Mouse (Mus musculus): ENCODE results near the gene Pcgf1.

Gene Pcgf1

DNA sequence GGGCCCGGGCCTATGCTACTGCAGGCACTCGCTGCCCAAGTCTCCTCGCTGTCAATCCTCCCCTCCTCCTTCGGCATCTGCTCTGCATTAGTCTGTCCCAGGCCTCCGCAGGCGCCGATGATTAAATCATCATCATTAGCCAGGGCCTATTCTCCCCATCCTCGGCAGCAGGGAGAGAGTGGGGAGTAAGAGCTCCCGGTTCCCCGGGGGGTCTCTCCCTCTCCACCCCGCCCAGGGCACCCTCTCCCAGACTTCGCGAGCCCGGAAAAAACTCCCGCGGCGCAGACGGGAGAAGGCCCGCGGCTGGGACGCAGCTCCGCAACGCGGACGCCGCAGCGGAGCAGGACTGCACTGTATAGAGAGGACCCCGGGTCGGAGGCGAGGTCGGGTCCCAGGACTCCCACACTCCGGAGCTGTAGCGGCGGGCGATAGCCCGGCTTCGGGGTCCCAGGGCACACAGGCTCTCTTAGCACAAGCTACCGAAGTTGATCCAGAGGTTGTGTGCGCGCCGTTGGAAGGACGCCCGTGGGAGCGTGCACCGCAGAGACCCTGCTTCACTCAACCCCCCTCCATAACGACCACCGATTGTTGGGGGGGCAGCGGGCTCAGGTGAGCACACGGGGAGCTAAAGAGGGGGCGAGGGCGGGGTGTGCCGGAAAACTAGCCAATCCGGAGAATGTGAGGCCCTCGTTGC lies at the start of gene Pcgf1:
Gene Pcgf1, plus strand, starts transcription at position 240 of the 694 bp plus-strand sequence.
- DNase-seq (ENCODE audit: low spot score in 2 of 2): peak in 1 of 2 experiments; percentile 73

DNA sequence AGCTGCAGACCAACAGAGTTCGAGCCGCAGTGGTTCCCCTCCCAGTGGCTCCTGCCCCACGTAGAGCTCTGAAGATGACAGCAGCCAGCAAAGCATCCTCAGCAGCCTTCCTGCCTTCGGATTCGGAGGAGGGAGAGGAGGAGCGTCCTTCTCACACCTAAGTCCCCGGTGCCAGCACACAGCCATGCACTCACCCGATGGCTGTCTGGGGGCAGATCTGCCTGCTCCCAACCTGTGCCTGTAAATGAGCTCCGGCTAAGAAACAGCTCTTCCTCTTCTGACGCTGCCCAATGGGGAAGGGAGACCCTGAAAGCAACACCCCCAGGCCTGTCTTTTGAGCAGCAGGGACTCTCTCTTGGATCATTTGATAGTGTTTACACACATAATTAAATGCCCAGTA lies 47.9 kb upstream of the Pcgf1 start:
- no peak for DNase-seq (ENCODE audit: low spot score in 2 of 2)

DNA sequence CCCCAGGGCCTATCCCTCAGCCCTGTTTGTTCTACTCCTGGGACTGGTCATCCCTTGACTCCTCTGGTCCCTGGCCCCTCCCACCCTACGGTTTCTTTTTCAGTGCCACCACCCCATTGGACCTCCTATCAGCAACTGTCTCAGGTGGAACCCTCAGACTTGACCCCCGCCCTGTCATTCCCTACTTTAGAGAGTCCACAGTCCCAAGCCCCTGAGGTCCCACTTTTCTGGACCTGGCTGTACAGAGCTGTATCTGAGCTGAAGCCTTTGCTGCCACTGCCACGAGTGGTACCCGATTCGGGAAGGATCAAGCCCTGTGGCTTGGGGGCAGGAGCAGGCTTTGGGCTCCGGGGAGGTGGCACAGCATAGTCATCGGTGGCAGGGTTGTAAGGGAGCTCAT lies 46.6 kb upstream of the Pcgf1 start:
- DNase-seq (ENCODE audit: low spot score in 2 of 2): no peak

DNA sequence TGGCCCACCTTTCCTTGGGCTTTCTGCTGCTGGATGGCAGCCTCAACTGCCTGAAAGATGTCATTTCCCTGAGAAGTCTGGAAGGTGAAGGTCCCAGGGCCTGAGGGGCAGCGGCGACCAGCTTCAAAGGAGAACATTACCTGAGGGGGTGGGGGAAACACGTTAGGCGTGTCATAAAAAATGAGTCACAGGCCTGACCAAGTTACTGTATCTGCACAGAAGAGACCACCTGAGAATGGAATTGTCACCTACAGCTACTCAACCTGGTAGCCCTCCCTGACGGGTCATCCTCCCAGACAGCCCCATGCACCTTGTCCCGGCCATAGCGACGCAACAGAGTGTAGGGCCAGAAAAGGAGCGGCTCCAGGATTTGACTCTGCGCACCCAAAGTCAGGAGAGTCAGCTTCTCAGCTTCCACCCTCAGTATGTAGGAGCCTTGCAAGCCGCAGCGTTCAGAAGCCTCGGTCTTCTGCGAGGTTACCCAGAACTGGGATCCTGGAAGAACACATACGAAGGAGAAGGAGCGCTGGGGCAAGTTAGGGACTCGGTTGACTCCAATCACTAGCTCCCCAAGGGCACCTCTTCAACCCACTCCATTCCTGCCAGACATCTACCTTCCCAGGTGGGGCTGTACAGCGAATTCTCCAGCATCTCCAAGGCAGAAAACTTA lies 45.6 kb upstream of the Pcgf1 start:
- no peak for DNase-seq (ENCODE audit: low spot score in 2 of 2)

DNA sequence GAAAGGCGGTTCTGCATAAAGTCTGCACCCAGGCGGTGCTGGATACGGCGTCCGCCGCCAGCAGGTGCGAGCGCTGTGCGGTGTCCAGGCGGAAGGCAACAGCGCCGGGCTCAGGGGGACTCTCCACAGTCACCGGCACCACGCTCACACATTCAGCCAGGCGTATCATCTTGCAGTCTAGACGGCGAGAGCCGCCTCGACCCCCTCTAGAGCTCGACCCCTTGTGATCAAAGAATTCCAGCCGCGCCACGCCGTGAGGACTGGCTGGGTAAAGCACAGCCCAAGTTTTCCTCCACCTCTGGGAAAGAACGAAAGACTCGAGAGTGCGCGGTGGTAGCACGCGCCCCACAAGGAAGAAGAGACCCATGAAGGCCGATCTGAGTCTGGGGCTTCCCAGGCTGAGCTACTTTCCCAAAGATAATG lies 44.9 kb upstream of the Pcgf1 start:
- DNase-seq (ENCODE audit: low spot score in 2 of 2): peak in 1 of 2 experiments; percentile 72

DNA sequence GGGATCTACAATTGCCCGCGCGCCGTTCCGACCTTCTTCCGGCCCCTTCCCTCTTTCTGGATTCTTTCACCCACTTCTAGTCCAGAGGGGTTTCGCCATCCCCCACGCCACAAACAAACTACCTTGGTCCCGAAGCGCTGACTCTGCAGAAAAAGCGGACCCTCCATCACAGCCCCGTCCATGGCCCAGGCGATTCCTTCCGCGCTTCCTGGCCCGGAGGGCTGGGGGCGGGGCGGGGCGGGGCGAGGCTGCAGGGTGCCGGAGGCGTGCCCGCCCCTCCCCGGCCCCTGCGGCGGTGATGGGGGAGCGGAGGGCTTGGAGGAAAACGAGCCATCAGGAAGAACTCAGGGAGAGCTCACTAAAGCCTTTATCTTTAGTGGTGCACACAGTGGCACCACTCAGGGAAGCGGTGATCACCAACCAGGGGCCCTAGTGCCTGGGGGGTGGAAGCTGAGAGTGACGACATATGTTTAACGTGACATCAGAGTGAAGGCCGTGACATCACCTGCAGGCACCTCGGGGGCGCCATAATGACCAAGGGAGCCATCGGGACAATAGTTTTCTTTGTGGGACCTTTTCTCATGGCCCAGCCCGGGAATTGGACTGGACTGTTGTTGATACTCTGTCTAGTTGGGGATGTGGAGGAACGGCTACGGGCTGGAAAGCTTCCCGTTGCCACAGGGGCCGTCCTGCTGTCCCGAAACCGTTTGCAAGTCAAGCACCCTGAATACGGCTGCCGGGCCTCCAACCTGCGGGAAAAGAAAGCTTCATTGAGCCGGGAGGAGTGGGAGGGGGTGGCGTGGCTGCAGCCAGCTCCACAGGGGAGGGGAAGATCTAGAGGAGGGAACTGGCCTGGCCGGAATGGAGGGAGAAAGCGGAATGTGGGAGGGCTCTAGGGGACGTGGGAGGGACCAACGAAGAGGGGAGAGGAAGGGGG lies 44.2 kb upstream of the Pcgf1 start, which contains the start of the genes Dok1 and Loxl3:
Gene Dok1, minus strand, starts transcription at position 223 of the 937 bp plus-strand sequence.
Gene Loxl3, plus strand, starts transcription at position 925 of the 937 bp plus-strand sequence.
- DNase-seq (ENCODE audit: low spot score in 2 of 2): peak; percentile 68 to 74

DNA sequence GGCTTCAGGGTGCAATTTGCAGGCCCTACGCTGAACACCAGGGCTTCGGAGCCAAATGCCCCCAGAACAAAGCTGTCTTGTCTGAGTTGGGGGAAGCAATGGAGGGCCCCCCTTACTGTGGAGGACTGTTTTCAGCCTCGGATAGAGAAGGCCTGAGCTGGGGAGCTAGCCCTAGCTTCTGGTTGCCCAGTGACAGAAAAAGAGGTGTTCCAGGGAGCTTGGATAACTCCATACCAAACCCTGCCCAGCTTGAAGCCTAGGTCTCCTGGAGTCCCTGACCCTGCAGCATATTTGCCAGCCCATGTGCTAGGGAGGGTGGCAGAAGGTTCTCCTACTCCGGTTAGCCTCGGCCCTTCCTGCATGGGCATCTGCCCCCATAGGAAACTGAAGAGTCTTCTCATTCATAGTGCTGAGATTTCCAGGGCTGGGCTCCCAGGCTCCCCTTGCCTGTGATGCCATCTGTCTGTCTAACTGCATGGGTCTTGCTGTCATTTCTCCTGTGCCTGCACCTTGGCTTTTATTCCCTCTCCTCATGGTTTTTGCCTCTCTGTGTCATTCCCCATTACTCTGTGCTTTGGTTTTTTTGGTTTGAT lies 43.1 kb upstream of the Pcgf1 start:
- DNase-seq (ENCODE audit: low spot score in 2 of 2): no peak

DNA sequence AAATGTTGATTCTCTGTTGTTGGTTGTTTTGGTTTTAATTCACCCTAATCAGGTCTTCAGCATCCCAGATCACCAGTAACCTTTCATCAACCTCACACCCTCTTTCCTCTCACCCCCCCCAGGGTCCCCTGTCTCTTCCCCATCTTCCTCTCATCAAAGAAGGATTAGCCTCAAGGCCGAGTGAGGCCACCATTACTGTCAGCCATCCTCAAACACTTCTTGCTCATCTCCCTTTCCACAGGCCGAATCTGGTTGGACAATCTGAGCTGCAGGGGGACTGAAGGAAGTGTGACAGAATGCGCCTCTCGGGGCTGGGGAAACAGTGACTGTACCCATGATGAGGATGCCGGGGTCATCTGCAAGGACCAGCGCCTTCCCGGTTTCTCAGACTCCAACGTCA lies 40.5 kb upstream of the Pcgf1 start:
- no peak for DNase-seq (ENCODE audit: low spot score in 2 of 2)

DNA sequence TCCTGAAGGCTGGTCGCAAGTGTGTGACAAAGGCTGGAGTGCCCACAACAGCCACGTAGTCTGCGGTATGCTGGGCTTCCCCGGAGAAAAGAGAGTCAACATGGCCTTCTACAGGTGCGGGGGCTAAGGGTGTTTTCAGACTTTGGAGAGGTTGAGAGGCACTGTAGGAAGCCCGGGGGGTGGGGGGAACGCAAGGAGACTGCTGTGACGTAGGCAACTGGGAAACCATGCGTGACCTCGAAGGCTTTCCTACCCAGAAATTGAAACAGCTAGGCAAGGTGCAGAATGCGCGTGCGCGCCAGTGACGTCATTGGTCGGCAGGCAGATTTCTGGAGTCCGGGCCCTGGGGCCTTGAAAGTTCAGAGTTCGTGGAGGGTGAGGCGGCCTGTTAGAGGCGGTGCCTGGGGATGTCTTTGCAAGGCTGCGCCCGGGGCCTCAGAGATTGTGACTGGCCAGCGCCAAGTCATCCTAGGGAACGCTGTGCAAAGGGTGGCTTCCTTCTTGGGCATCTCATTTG lies 39.1 kb upstream of the Pcgf1 start:
- peak; percentile 79 to 97 for DNase-seq (ENCODE audit: low spot score in 2 of 2)

DNA sequence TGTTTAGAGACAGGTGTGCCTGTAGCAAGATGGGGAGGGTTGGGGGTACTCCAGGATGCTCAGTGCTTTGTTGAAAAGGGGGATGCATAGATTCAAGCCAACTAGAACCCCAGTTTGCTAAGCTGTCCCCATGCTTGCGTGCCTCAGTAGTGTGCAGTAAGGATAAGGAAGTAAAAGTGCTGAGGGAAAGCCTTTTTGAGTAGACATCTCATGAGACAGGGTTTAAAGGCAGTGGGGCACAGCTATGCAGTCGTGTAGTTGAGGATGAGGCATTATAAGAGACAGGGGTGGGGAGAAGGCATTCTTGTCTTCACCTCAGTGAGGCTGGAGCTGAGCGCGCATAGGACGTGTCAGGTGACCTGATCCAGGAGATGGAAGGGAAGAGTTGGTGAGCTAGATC lies 37.1 kb upstream of the Pcgf1 start:
- DNase-seq (ENCODE audit: low spot score in 2 of 2): no peak

DNA sequence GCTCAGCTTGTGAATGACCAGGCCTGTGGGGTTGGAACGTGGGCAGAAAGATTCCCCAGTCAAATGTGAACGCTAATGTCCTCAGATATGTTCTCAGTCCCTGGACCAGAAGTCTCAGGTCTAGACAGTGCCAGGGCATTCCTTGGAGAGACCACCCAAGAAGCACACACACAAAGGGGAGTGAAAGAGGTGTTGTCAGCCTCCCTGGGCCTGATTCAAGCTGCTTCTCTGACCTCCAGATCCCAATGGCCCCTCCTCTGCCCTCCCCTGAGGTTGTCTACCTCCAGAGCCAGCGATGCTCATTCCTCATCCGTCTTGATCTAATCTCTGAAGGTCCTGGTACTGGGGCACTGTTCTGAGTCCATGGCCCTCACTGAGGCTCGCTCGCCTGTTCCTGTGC lies 34.1 kb upstream of the Pcgf1 start:
- DNase-seq (ENCODE audit: low spot score in 2 of 2): no peak

DNA sequence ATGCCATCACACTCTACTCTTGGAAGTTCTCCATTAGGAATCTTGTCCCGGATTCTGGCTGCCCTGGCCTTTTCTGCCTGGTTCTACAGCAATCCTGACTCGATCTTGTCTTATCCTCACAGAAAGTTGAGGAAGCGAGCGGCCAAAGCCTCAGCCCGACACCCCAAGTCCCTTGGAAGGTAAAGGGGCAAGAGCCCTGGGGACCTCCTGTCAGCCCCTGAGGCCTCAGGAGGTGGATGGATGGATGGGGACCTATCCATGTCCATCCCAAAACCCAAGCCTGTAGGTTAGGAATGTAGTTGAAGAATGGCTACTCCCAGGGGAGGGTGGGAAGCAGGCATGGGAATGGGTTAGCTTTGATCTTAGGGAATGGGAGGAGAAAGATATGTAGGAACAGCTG lies 33.7 kb upstream of the Pcgf1 start:
- DNase-seq (ENCODE audit: low spot score in 2 of 2): no peak

DNA sequence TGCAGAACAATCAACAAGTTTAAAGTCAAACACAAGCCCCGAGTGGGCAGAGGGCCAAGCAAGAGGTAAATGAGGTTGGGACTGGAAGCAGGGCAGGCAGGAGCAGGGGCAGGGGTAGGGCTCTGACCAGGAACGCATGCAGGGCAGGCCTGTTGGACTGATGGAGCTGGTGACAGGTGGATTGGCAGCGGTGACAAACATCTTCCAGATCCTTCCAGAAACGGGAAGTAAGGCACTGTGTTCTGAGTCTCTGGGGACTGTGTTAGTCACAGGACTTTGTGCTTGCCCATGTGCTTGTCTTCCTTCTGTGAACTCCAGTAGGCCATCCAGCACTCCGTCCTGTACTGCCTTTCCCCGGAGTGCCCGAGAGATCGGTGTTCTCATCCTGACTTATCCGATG lies 32.9 kb upstream of the Pcgf1 start:
- no peak for DNase-seq (ENCODE audit: low spot score in 2 of 2)

DNA sequence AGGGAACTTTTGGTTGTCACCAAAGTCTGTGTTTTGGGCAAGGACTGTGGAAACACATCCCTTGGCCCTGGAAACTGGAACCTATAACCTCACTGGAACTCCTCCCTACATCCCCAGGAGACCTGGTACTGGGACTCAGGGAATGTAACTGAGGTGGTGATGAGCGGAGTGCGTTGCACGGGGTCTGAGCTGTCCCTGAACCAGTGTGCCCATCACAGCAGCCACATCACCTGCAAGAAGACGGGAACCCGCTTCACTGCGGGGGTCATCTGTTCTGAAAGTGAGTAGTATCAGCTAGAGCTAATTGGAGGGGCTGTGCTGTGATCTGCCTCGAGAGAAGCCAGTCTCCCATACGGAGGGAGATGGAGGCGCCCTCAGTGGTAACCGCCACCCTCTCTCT lies 28.3 kb upstream of the Pcgf1 start:
- DNase-seq (ENCODE audit: low spot score in 2 of 2): no peak

DNA sequence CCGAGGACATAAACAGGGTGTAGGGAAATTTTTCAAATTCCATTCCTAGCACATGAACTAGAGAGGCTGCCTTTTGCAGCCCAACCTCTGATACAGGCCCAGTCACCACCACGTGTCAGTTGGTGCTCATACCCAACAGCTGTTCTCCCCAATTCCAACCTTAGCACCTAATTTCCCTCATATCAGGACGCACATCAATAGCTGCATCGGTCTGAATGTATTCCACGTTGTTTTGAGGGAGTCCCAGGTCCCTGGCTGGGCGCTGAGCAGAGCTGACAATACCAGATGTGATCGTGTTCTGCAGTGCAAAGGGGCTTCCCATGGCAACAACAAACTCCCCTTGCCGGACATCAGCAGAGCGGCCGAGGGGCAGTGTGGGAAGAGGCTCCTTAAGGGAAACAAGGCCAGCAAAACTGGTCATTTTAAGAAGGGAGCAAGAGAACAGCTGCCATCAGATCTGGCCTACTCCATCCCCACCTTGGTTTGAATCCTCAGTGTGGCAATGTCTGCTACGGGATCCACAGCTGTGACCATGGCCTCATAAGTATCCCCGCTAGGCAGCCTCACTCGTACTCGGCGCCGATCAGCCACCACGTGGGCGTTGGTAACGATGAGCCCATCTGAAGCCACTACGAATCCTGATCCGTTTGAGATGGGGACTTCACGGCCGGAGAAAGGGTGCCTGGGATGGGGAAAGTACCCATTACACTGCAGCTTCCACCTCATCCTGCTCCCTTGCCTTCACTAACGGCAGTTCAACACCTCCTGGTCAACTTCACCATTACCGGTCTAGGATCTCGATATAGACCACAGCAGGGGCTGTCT lies 24.3 kb upstream of the Pcgf1 start:
- no peak for DNase-seq (ENCODE audit: low spot score in 2 of 2)

DNA sequence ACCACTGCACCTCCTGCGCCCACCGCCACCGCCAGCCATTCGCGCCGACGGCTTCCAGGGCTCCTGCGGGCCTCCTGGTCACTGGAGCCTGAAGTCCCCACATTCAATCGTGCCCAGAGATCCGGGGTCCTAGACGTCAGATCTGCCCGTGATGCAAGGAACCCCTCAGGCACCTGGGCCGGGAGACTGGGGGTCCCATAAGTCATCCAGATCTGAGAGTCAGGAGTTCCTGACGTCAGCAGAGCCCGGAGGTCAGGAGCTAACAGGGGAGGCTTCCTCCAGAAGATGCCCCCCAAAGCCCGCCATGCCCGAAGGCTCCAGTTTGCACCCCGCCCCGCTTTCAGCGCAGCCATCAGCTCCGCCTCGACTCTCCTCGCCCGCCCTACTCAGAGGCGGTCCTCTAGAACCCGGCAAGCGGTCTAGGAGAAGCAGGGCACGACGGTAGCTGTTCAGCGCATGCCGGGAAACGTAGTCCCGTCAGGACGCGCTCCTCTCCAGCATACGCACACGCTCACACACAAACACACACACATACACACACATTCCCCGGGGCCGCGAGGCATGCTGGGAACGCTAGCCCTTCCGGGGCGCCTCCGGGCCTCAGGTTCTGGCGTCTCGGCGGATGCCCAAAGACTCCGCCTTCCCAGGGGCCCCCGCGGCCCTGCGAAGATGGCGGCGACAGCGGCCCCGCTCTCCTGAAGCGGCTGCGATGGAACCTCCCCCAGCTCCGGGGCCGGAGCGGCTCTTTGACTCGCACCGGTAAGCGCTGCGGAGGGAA lies 23.4 kb upstream of the Pcgf1 start, which contains the start of gene Aup1:
Gene Aup1, plus strand, starts transcription at position 448 of the 778 bp plus-strand sequence.
- DNase-seq (ENCODE audit: low spot score in 2 of 2): peak; percentile 92 to 96

DNA sequence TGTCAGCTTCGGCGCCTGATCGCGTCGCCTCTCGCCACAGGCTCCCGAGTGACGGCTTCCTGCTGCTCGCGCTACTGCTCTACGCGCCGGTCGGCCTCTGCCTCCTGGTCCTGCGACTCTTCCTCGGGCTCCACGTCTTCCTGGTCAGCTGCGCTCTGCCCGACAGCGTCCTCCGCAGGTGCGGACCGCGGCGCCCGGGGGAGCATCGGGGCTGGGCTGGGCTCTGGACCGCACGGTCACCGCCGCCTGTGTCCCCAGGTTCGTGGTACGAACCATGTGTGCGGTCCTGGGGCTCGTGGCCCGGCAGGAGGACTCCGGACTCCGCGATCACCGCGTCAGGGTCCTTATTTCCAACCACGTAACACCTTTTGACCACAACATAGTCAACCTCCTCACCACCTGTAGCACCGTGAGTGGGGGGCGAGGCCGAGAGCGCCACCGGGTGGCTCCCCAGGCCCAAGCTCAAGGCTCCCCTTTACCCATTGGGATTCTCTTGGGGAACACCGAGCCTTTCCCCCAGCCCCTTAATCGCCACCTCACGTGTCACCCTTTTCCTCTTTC lies 22.7 kb upstream of the Pcgf1 start, which contains the start of gene Htra2:
Gene Htra2, minus strand, starts transcription at position 403 of the 561 bp plus-strand sequence.
- DNase-seq (ENCODE audit: low spot score in 2 of 2): no peak

DNA sequence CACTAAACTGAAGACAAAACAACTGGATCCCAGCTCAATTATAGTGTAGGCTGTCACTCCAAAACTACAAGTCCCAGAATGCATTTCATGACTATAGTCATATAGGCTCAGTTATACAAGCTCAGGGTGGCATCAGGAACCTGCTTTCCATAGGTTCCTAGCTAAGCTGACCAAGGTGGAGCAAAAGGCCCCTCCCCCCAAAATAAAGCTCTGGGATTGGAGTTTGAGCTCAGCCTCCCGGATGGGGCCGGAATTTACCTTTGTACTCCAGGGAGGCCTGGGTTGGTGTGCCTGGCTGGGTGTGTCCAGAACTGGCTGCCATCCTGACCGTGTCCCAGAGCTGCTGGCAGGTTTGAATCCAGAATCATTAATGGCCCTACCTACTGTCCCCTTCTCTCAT lies 19.9 kb upstream of the Pcgf1 start, which contains the start of gene Dqx1:
Gene Dqx1, plus strand, starts transcription at position 55 of the 400 bp plus-strand sequence.
- DNase-seq (ENCODE audit: low spot score in 2 of 2): no peak

DNA sequence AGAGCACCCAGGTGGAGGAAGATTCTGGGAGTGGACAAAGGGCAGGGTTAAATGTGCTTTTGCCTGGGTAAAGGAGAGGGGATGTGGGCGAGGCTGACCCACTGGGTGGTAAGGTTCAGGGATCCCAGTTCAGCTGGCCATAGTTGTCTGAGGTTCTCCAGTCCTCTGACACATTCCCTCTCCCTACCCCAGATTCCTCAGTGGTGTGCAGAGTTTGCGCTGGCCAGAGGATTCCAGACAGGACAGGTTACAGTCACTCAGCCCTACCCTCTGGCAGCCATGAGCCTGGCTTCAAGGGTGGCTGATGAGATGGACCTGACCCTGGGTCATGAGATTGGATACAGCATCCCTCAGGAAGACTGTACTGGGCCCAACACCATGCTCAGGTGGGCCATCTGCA lies 18.9 kb upstream of the Pcgf1 start:
- DNase-seq (ENCODE audit: low spot score in 2 of 2): no peak

Measured in urinary bladder, adult 18-20 months (tissue).